Mouse (Mus musculus) T-cell, adult 2 months (primary cell): ENCODE data around the gene Dhrs7.

Source experiments
- DNase-seq: peaks from one replicate; pipeline ENCODE4 v3.0.0; 2022; ENCODE audit warnings: low spot score

Dhrs7 gene

GRCm38 (mm10) chr12:72654698-72655097 is 10.0 kb downstream of the Dhrs7 start:
- DNase-seq: peak; percentile 6

DNA sequence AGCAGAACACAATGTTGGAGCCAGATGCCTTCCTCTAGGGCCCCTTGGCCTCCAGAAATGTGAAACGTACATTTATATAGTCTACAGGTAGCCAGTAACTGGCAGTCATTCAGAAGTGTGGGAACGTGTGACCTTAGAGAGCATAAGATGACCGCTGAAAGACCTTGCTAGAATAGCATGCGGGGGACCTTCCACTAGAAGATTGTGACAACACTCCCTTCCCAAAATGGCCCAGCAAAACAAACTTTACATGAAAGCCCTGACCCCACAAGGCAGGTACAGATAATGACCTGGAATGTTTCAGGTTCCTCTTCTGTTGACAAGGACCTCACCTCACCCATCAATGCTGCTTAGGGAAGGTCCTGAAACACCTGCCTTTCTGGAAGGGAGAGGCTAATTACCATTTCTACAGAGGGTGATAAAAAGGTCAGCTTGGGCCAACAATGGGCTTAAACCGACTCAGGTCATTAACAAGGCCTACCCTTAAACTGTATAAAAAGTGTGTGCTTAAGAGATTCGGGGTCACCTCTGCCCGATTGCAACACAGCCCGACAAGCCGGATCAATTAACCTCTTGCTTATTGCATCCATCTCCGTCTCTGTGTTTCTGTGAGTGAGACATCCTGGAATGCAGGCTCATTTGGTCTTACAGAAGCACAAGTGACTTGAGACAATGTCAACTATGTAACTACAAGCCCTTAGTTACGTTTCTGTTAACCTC is 14.9 kb downstream of the Dhrs7 start, which contains the start of gene Gm4756:
Gene Gm4756, minus strand, starts transcription at position 51 of the 720 bp plus-strand sequence.
- no peak for DNase-seq

DNA sequence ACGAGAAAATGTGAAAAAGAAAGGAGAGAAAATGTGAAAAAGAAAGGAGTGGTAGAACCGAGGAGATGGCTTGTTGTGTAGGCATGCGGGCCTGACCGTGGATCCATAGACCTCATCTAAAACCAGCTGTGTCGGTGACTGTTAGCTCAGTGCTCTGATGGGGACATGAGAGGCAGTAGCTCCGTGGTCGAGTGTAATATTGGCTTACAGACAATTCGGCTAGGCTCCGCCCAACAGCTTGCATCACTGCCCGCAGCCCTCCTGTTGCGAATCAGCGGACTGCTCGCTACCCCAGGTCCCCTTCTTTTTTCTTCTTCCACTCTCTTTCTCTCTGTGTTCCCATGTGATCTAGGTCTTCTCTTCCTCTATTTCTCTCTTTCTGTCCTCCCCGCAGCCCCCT is 15.8 kb downstream of the Dhrs7 start:
- DNase-seq: no peak

- no peak for DNase-seq
These were observed 26.7 kb downstream of the Dhrs7 start for GRCm38 (mm10) chr12:72638025-72638424.

DNA sequence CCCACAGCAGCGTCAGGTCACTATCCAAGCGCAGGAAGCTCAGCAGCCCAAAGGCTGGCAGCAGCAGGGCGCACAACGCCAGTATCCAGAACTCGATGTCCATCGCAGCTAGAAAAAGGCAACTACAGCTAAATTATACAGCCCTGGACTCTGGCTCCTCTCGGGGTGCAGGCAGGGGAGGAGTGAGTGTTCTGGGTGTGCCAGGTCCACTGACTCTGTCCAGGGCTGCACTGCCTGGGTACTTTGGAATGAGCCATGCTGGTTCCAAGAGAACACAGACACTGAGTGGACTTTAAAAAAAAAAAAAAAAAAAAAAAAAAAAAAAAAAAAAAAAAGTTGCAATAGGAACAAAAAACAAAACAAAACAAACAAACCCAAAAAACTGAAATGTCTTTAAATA is 36.0 kb downstream of the Dhrs7 start:
- DNase-seq: no peak

DNA sequence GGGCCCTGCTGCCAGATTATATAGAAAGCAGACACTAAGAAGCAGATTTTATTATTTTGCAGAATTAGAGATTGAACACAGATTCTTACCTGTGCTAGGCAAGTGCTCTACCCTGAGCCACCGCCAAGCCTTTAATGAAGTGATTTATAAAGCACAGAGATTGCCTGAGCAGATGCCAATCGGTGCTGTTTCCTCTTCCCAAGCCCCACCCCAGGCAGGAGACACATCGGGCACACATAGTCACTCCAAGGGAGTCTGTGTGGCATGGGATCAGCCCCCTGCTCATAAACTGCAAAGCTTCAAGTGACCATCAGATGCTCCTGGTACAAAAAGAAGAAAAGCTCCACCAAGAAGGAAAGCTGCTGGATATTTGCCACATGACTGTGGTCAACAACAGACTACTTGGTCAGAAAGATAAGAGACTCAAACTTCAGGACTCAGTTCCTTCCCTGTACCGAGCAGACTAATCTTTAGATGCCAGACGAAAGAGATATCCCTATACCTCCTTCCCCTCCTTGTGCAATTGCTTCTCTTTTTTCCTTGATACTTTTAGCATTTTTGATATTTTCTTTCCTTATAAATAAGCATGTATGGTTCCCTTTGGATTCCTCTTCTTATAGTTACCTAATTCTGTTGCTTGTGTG is 41.7 kb downstream of the Dhrs7 start:
- no peak for DNase-seq

- no peak for DNase-seq
These were observed 43.3 kb downstream of the Dhrs7 start for GRCm38 (mm10) chr12:72621441-72621840.

- no peak for DNase-seq
These were observed 43.9 kb downstream of the Dhrs7 start for GRCm38 (mm10) chr12:72620856-72621255.

DNA sequence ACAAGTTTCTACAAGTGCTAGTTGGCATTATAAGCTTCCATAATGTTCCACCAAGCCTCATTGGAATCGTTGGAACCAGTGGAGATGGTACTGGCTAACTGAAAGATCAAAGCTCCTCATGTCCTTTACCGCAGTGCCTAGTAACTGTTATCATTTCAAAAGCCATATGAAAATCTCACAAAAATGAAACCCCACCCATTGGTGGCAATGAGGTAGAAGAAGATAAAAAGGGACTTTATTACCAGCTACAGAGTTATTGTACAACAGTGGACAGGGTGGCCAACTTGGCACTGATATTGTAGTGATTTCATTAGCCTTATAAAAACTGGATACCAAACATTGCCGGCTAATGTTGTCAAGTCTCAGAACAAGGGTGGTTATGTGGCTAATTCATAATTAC is 52.7 kb downstream of the Dhrs7 start:
- DNase-seq: no peak
